Mouse (Mus musculus) olfactory bulb, adult 2 months (tissue): ENCODE results near the gene L1td1.

Experiments
- CTCF ChIP-seq: fragments of 200-500 bp; IDR thresholded peaks from 2 replicates; pipeline ENCODE4 v1.5.1; 2012; ENCODE audit warnings: low read depth, mild to moderate bottlenecking, low read length, moderate library complexity; ENCODE audit not compliant: insufficient read depth
- POLR2A ChIP-seq: fragments of 200-500 bp; IDR thresholded peaks from 2 replicates; pipeline ENCODE4 v1.6.1; 2012; ENCODE audit warnings: mild to moderate bottlenecking, low read depth, low read length, moderate library complexity; ENCODE audit not compliant: insufficient read depth

GRCm38 (mm10) chr4:98727959-98728347 lies 1.4 kb downstream of the L1td1 start:
- TF ChIP-seq CTCF (no peak), POLR2A (no peak)
